Mouse (Mus musculus) kidney, adult 2 months (tissue): ENCODE data around the gene Gm9936. TPM values are rescaled to one million over a fixed set of nuclear protein-coding genes. Genes with fewer than 3 reads are reported as not detected.

Source experiments
- DNase-seq: peaks from one replicate; pipeline ENCODE4 v3.0.0; 2021
- H3K27ac ChIP-seq: fragments of 200-500 bp; 2 replicates; pipeline ENCODE4 v1.5.1; 2012; ENCODE audit warnings: low read depth, low read length, control low read depth, inconsistent platforms; ENCODE audit not compliant: insufficient read depth
- H3K27me3 ChIP-seq: fragments of 200-500 bp; replicated peaks from 2 replicates; pipeline ENCODE4 v1.6.1; 2012; ENCODE audit warnings: mild to moderate bottlenecking, moderate library complexity, low read length, inconsistent platforms; ENCODE audit not compliant: control insufficient read depth, insufficient read depth
- H3K36me3 ChIP-seq: fragments of 200-500 bp; 2 replicates; pipeline ENCODE4 v1.6.1; 2012; ENCODE audit warnings: mild to moderate bottlenecking, moderate library complexity, low read length, inconsistent platforms; ENCODE audit not compliant: control insufficient read depth, insufficient read depth
- H3K4me1 ChIP-seq: fragments of 200-500 bp; 2 replicates; pipeline ENCODE4 v1.6.1; 2011; ENCODE audit warnings: low read length; ENCODE audit not compliant: control insufficient read depth, insufficient read depth
- H3K4me3 ChIP-seq: fragments of 200-500 bp; 2 replicates; pipeline ENCODE4 v1.5.1; 2011; ENCODE audit warnings: mild to moderate bottlenecking, low read depth, low read length, control low read depth; ENCODE audit not compliant: insufficient read depth
- CTCF ChIP-seq: fragments of 200-500 bp; conservative IDR thresholded peaks from 2 replicates; pipeline ENCODE4 v1.5.1; 2011; ENCODE audit warnings: low read depth, mild to moderate bottlenecking, control low read depth, low read length, moderate library complexity, mixed read lengths; ENCODE audit not compliant: insufficient read depth, insufficient read length
- POLR2A ChIP-seq: fragments of 200-500 bp; IDR thresholded peaks from one replicate; pipeline ENCODE4 v1.6.1; 2011; ENCODE audit warnings: low read depth, low read length, control low read depth
- whole genome bisulfite sequencing: fragments of 180-500 bp; shearing (Covaris S2); methylation state at CpG from one replicate; pipeline ENCODE4 v1.1.7; 2018; 5-methylcytosine and 5-hydroxymethylcytosine counted together
- polyA plus RNA-seq: library from polyadenylated mRNA; depleted of rRNA; stranded (reverse); fragments of >200 nt; gene quantifications from 2 replicates; pipeline ENCODE4 v1.2.3, GENCODE M21; 2012; rRNA removed

Gm9936 gene
- polyA plus RNA-seq, 1 experiment, result not detected

- Histone ChIP-seq H3K27me3 (no peaks in the 10 kb centered on the region), H3K27ac (0 out of 2 replicates have a peak overlapping the region, but pooled peaks have one; percentile 45), H3K36me3 (peaks cover 2% of the 10 kb centered on the region; the same call in 1 of the 2 replicates), H3K4me3 (no peak overlapping the region), H3K4me1 (no peaks in the 10 kb centered on the region)
- WGBS, result 52% methylated on average over 9 of the region's 9 CpGs
- TF ChIP-seq POLR2A (no peak), CTCF (no peak)
- no peak for DNase-seq
Measured at GRCm38 (mm10) chr5:114807063-114807462, 51.4 kb downstream of the Gm9936 start.

- Histone ChIP-seq H3K4me1 (no peaks in the 10 kb centered on the region), H3K4me3 (no peak overlapping the region), H3K27ac (peak overlapping the region; percentile 45), H3K36me3 (peaks cover 2% of the 10 kb centered on the region; the same call in 1 of the 2 replicates), H3K27me3 (no peaks in the 10 kb centered on the region)
- DNase-seq, result peak; percentile 19
- WGBS, result 63% methylated on average over 8 of the region's 8 CpGs
- TF ChIP-seq POLR2A (no peak), CTCF (no peak)
Measured at GRCm38 (mm10) chr5:114806636-114807035, 51.8 kb downstream of the Gm9936 start.

Other genes starting within 250 kb of the Gm9936 start
- 127 and 164 TPM in 2 replicates for gene Trpv4, start 200.3 kb downstream of the Gm9936 start, polyA plus RNA-seq
- 89.1 and 95.7 TPM in 2 replicates for gene Gltp, start 167.7 kb downstream of the Gm9936 start, polyA plus RNA-seq
- gene Tchp, start 150.9 kb downstream of the Gm9936 start, polyA plus RNA-seq, result 11.4 and 12.1 TPM in 2 replicates
- gene Ankrd13a, start 84.0 kb downstream of the Gm9936 start, polyA plus RNA-seq, result 47.7 and 51.6 TPM in 2 replicates
- gene Git2, start 83.2 kb downstream of the Gm9936 start, polyA plus RNA-seq, result 30.5 and 32.3 TPM in 2 replicates
- gene 1500011B03Rik, start 35.2 kb downstream of the Gm9936 start, polyA plus RNA-seq, result 30.2 and 34.7 TPM in 2 replicates
- not detected in 2 replicates for gene 4930519G04Rik, start 5.0 kb downstream of the Gm9936 start, polyA plus RNA-seq
- gene Oasl2, start 38.3 kb upstream of the Gm9936 start, polyA plus RNA-seq, result 10.2 and 11.2 TPM in 2 replicates
- gene Oasl1, start 64.6 kb upstream of the Gm9936 start, polyA plus RNA-seq, result 4.3 and 5.7 TPM in 2 replicates
- gene 2210016L21Rik, start 83.5 kb upstream of the Gm9936 start, polyA plus RNA-seq, result 23.5 and 26.1 TPM in 2 replicates
- gene Hnf1a, start 112.4 kb upstream of the Gm9936 start, polyA plus RNA-seq, result 24.2 and 29.5 TPM in 2 replicates
- 51.5 and 57.0 TPM in 2 replicates for gene Sppl3, start 152.5 kb upstream of the Gm9936 start, polyA plus RNA-seq
- gene Gm10401, start 239.6 kb upstream of the Gm9936 start, polyA plus RNA-seq, result not detected in 2 replicates